9 mouse cellular contexts compared by ENCODE assay signal in the genomic region with DNA sequence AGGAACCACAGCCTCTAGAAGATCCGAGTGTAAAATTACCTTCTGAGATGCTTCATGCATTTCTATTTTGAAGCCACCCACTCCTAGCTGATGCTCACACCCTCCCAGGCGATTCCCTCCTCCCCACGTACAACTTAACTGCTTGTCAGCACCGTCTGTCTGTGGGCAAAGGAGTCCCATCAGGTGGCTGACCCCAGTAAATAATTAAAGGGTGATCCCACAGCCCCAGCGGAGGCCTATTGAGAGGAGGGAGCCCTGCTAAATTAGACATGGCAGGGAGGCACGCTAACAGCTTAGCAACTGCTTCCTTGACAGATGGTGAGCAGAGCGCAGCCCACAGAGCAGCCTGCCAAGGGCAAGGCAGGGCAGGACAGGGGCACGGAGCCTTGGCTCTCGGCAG. TPM values are rescaled to one million over a fixed set of nuclear protein-coding genes. Genes with fewer than 3 reads are reported as not detected.
DNase-seq lines count a peak whose midpoint lies in the region; ATAC-seq and TF ChIP-seq lines count a peak whose summit lies in the region.
"Had no signal": no experiment of that assay in that cellular context is flagged by ENCODE, and none has a peak within 500 bp of the region (broad histone marks: within the 10 kb centered on the region; RNA-seq: fewer than 3 reads in every experiment).

No protein-coding gene starts in this region.

- no peaks in the 10 kb centered on the region for H3K27me3 ChIP-seq in intestine, embryonic 15.5 days (replicated peaks)
- H3K27me3 ChIP-seq in intestine, embryonic 16.5 days (replicated peaks; ENCODE audit: control insufficient read depth, insufficient read depth, low read length): no peaks in the 10 kb centered on the region
- no peaks in the 10 kb centered on the region for H3K27me3 ChIP-seq in hindbrain, embryonic 16.5 days (replicated peaks; ENCODE audit: control insufficient read depth, insufficient read depth, low read length)
- no peaks in the 10 kb centered on the region; the same call in 1 of the 2 replicates for H3K27me3 ChIP-seq in neural tube, embryonic 15.5 days (replicated peaks)
- H3K27me3 ChIP-seq in intestine, postnatal 0 days (replicated peaks; ENCODE audit: control insufficient read depth, insufficient read depth, low read length): no peaks in the 10 kb centered on the region
- H3K27me3 ChIP-seq in liver, embryonic 11.5 days (replicated peaks; ENCODE audit: control insufficient read depth, insufficient read depth, low read length): no peaks in the 10 kb centered on the region
- H3K27me3 ChIP-seq: liver, embryonic 13.5 days had no signal

- H3K4me1 ChIP-seq in intestine, embryonic 15.5 days (replicated peaks): peaks cover 43% of the 10 kb centered on the region
- peaks cover 47% of the 10 kb centered on the region for H3K4me1 ChIP-seq in intestine, embryonic 16.5 days (ENCODE audit: control insufficient read depth, insufficient read depth, low read length)
- H3K4me1 ChIP-seq in hindbrain, embryonic 16.5 days (ENCODE audit: control insufficient read depth, insufficient read depth, low read depth, low read length): peaks cover 15% of the 10 kb centered on the region
- peaks cover 56% of the 10 kb centered on the region for H3K4me1 ChIP-seq in neural tube, embryonic 15.5 days
- peaks cover 28% of the 10 kb centered on the region for H3K4me1 ChIP-seq in intestine, postnatal 0 days (replicated peaks; ENCODE audit: control insufficient read depth, insufficient read depth, low read length)
- H3K4me1 ChIP-seq in liver, embryonic 11.5 days (replicated peaks; ENCODE audit: control insufficient read depth, insufficient read depth, low read length): peaks cover 9% of the 10 kb centered on the region; the same call in 1 of the 2 replicates

- no peaks in the 10 kb centered on the region for H3K9me3 ChIP-seq in intestine, embryonic 15.5 days
- H3K9me3 ChIP-seq in intestine, embryonic 16.5 days (ENCODE audit: control insufficient read depth, low read length): no peaks in the 10 kb centered on the region
- no peaks in the 10 kb centered on the region for H3K9me3 ChIP-seq in hindbrain, embryonic 16.5 days (ENCODE audit: control insufficient read depth, low read length)
- H3K9me3 ChIP-seq in neural tube, embryonic 15.5 days (replicated peaks): no peaks in the 10 kb centered on the region
- no peaks in the 10 kb centered on the region for H3K9me3 ChIP-seq in intestine, postnatal 0 days (ENCODE audit: control insufficient read depth)
- no peaks in the 10 kb centered on the region for H3K9me3 ChIP-seq in liver, embryonic 11.5 days (ENCODE audit: control insufficient read depth, low read length)
- H3K9me3 ChIP-seq: liver, embryonic 13.5 days had no signal

- H3K4me3 ChIP-seq in intestine, embryonic 15.5 days (replicated peaks): no peak overlapping the region
- H3K4me3 ChIP-seq in intestine, embryonic 16.5 days (ENCODE audit: low read length): no peak overlapping the region
- H3K4me3 ChIP-seq in hindbrain, embryonic 16.5 days (ENCODE audit: low read length): no peak overlapping the region
- no peak overlapping the region for H3K4me3 ChIP-seq in neural tube, embryonic 15.5 days (replicated peaks)
- no peak overlapping the region for H3K4me3 ChIP-seq in intestine, postnatal 0 days (ENCODE audit: low read depth, low read length)
- no peak overlapping the region for H3K4me3 ChIP-seq in liver, embryonic 11.5 days (ENCODE audit: low read depth, low read length)
- H3K4me3 ChIP-seq: liver, embryonic 13.5 days had no signal

- no peaks in the 10 kb centered on the region for H3K36me3 ChIP-seq in intestine, embryonic 15.5 days
- H3K36me3 ChIP-seq in intestine, embryonic 16.5 days (ENCODE audit: control insufficient read depth, insufficient read depth, low read length): no peaks in the 10 kb centered on the region
- H3K36me3 ChIP-seq in hindbrain, embryonic 16.5 days (ENCODE audit: control insufficient read depth, insufficient read depth, low read length): no peaks in the 10 kb centered on the region
- no peaks in the 10 kb centered on the region for H3K36me3 ChIP-seq in neural tube, embryonic 15.5 days
- H3K36me3 ChIP-seq in intestine, postnatal 0 days (ENCODE audit: control insufficient read depth, insufficient read depth): peaks cover 3% of the 10 kb centered on the region; the same call in 1 of the 2 replicates
- H3K36me3 ChIP-seq in liver, embryonic 11.5 days (ENCODE audit: control insufficient read depth, insufficient read depth, low read length): no peaks in the 10 kb centered on the region
- H3K36me3 ChIP-seq: liver, embryonic 13.5 days had no signal

- WGBS in intestine, embryonic 15.5 days: 54% methylated on average over 9 of the region's 9 CpGs
- WGBS in intestine, embryonic 16.5 days: 45% methylated on average over 9 of the region's 9 CpGs
- 18% methylated on average over 9 of the region's 9 CpGs for WGBS in hindbrain, embryonic 16.5 days
- 8% methylated on average over 9 of the region's 9 CpGs for WGBS in neural tube, embryonic 15.5 days
- WGBS in intestine, postnatal 0 days: 57% methylated on average over 9 of the region's 9 CpGs
- 63% methylated on average over 9 of the region's 9 CpGs for WGBS in liver, embryonic 11.5 days

- TF ChIP-seq CTCF in intestine, postnatal 0 days (IDR thresholded peaks at IDR 0.05; ENCODE audit: low read depth): no peak

- ATAC-seq in intestine, embryonic 15.5 days: no peak
- no peak for ATAC-seq in intestine, embryonic 16.5 days
- ATAC-seq in hindbrain, embryonic 16.5 days: peak; percentile 79
- no peak for ATAC-seq in neural tube, embryonic 15.5 days (ENCODE audit: low FRiP score)
- ATAC-seq in intestine, postnatal 0 days: no peak
- ATAC-seq in liver, embryonic 11.5 days (replicated peaks; ENCODE audit: low FRiP score): no peak

- peak; percentile 43 to 61 for DNase-seq in cerebellum, postnatal 36 days
- DNase-seq in urinary bladder, postnatal 4 days (ENCODE audit: low spot score in 2 of 2): no peak
- no peak for DNase-seq in liver, embryonic 11.5 days (ENCODE audit: low spot score)
- DNase-seq: liver, embryonic 13.5 days had no signal

- no peak overlapping the region for H3K4me2 ChIP-seq in intestine, embryonic 15.5 days (replicated peaks)
- no peak overlapping the region for H3K4me2 ChIP-seq in intestine, embryonic 16.5 days (ENCODE audit: low read depth, low read length)
- no peak overlapping the region for H3K4me2 ChIP-seq in hindbrain, embryonic 16.5 days (ENCODE audit: low read length)
- H3K4me2 ChIP-seq in neural tube, embryonic 15.5 days: no peak overlapping the region
- H3K4me2 ChIP-seq in intestine, postnatal 0 days (replicated peaks; ENCODE audit: low read depth): no peak overlapping the region
- no peak overlapping the region for H3K4me2 ChIP-seq in liver, embryonic 11.5 days
- H3K4me2 ChIP-seq: liver, embryonic 13.5 days had no signal

- no peak overlapping the region for H3K9ac ChIP-seq in intestine, embryonic 15.5 days
- H3K9ac ChIP-seq in intestine, embryonic 16.5 days (ENCODE audit: low read depth, low read length): no peak overlapping the region
- H3K9ac ChIP-seq in hindbrain, embryonic 16.5 days (ENCODE audit: low read depth, low read length): peak overlapping the region; percentile 19; the same call in 1 of the 2 replicates
- H3K9ac ChIP-seq in neural tube, embryonic 15.5 days (replicated peaks): 0 out of 2 replicates have a peak overlapping the region, but pooled peaks have one; percentile 1
- no peak overlapping the region for H3K9ac ChIP-seq in intestine, postnatal 0 days (ENCODE audit: low read depth, low read length)
- H3K9ac ChIP-seq in liver, embryonic 11.5 days (ENCODE audit: low read depth, low read length): no peak overlapping the region
- H3K9ac ChIP-seq: liver, embryonic 13.5 days had no signal

- H3K27ac ChIP-seq in intestine, embryonic 15.5 days: 0 out of 2 replicates have a peak overlapping the region, but pooled peaks have one; percentile 3
- no peak overlapping the region for H3K27ac ChIP-seq in intestine, embryonic 16.5 days (ENCODE audit: low read length)
- peak overlapping the region; percentile 45 for H3K27ac ChIP-seq in hindbrain, embryonic 16.5 days (ENCODE audit: low read depth, low read length)
- H3K27ac ChIP-seq in neural tube, embryonic 15.5 days (replicated peaks): peak overlapping the region; percentile 68; the same call in 1 of the 2 replicates
- H3K27ac ChIP-seq in intestine, postnatal 0 days (ENCODE audit: low read depth, low read length): no peak overlapping the region
- H3K27ac ChIP-seq in liver, embryonic 11.5 days (ENCODE audit: low read depth, low read length): no peak overlapping the region
- H3K27ac ChIP-seq: liver, embryonic 13.5 days had no signal

RNA-seq across cellular contexts. Expression of a gene that starts 29.5 kb away (rescaled TPM):
- polyA plus RNA-seq in intestine, embryonic 15.5 days (2015; fragmentation: Nextera tagmentation; extraction: Ambion mirVana): 3.5 and 4.4 TPM in 2 replicates
- polyA plus RNA-seq in intestine, embryonic 16.5 days (2015; fragmentation: Nextera tagmentation; extraction: Ambion mirVana): 4.1 and 4.6 TPM in 2 replicates
- 4.4 and 6.1 TPM in 2 replicates for polyA plus RNA-seq in hindbrain, embryonic 16.5 days (2015; fragmentation: Nextera tagmentation; extraction: Ambion mirVana)
- polyA plus RNA-seq in neural tube, embryonic 15.5 days (2015; fragmentation: Nextera tagmentation; extraction: Ambion mirVana): 4.5 and 5.8 TPM in 2 replicates
- polyA plus RNA-seq in intestine, postnatal 0 days (2015; fragmentation: Nextera tagmentation; extraction: Ambion mirVana): 4.7 and 6.8 TPM in 2 replicates
- polyA plus RNA-seq in liver, embryonic 11.5 days (2014; fragmentation: Nextera tagmentation; extraction: Ambion mirVana): 4.1 and 5.0 TPM in 2 replicates

Comparison
In these comparisons a context has a peak if more than half of its experiments do, and no peak if none do; other contexts are left out.
1. H3K27ac ChIP-seq: peak in intestine, embryonic 15.5 days (single experiment), hindbrain, embryonic 16.5 days (single experiment) and neural tube, embryonic 15.5 days (single experiment); none in intestine, embryonic 16.5 days (single experiment), intestine, postnatal 0 days (single experiment) and liver, embryonic 11.5 days (single experiment).
2. H3K9ac ChIP-seq: peak in hindbrain, embryonic 16.5 days (single experiment) and neural tube, embryonic 15.5 days (single experiment); none in intestine, embryonic 15.5 days (single experiment), intestine, embryonic 16.5 days (single experiment), intestine, postnatal 0 days (single experiment) and liver, embryonic 11.5 days (single experiment).
3. DNase-seq: peak in cerebellum, postnatal 36 days (2 of 2); none in urinary bladder, postnatal 4 days (0 of 2) and liver, embryonic 11.5 days (single experiment).